Mouse (Mus musculus) adrenal gland, adult 2 months (tissue): ENCODE results near the gene Gm29666. TPM values are rescaled to one million over a fixed set of nuclear protein-coding genes. Genes with fewer than 3 reads are reported as not detected.
A peak's percentile ranks its signal among the peaks of the same experiment; 100 is the strongest.

Source experiments
- DNase-seq: peaks from one replicate; pipeline ENCODE4 v3.0.0; 2021
- long read RNA-seq: library from polyadenylated mRNA; stranded (forward); transcript quantifications from one replicate; pipeline ENCODE4 v2.0.0, GENCODE M21; 2021
- polyA plus RNA-seq: library from polyadenylated mRNA; depleted of rRNA; stranded (reverse); fragments of >200 nt; gene quantifications from 2 replicates; pipeline ENCODE4 v1.2.3, GENCODE M21; 2012; rRNA removed
- total RNA-seq, 2 experiments: library from RNA; stranded (reverse); gene quantifications; 2 replicates each; pipeline ENCODE4 v1.2.3; 2021

Gene Gm29666
- total RNA-seq (under 1 TPM; 0.14 to 0.17 TPM), polyA plus RNA-seq (0.10 and 0.15 TPM in 2 replicates)
- long read RNA-seq = 0 reads

DNA sequence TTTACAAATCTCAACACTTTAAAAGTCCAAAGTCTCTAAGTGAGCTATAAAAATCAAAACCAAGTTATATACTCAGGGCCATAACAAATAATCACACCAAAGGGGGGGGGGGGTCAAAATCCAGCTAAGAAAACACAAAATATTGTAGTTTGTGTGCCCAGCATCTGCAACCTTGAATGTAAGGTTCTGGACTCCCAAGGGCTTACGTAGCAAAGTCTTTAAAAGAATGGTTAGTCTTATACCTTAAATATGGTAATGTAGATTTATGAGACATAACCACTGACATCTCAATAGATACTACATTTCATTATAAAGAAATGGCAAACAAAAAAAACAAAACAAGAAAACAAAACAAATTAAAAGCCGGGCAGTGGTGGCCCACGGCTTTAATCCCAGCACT lies at the start of gene Gm29666:
Gene Gm29666 (minus strand): TSS at position 101 of the 400 bp plus-strand sequence.
- no peak for DNase-seq

DNA sequence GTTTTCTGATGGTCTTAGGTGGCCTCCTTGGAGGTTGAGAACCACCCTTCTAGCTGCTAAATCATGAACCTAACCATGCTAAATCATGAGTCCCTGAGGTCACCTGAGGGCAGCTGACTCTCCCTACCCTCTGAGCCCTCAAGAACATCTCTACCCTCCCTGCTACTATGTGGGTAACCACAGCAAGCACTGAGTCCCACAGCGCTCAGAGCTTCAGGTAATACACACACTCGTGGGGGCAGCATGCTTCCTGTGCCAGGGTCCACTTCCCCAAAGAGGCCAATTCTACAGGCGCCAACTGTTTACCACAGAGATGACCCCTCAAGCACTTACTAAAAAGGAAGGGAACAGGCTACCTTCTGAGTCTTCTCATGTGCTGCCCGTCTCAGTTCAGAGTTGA lies 48.7 kb upstream of the Gm29666 start:
- no peak for DNase-seq

DNA sequence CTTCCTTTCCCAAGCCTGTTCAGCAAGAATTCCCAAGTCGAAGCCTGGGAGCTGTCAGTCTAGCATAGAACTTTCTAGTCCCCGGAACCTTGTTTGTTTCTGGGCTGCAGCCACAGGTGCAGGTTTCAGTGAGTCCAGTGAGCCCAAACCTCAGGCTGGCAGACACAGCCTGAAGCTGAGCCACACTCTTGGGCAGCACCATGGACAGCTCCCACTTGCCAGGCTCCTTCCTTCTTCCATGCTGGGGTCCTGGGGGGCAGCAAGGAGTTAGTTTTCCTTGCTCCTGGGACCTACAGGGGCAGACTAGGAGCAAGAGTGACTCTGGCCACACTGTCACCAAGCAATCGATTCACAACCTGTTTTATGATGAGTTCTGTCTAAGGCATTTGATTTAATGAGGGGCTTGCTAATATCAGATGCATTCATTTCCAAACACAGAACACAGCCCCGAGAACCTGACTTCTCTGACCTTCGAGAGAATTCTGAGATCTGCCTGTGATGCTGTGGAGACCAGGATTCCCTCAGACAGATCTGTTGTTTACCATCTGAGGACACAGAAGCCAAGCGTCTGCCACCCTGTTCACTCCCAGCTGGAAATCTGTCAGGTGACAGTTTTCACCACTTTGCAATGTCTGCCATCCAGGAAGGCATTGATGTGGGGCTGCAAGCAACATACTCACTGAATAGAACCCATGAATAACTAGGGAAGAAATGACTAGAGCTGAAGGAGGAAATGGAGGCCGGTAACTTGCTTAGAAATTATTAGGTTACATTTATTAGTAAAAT lies 45.9 kb upstream of the Gm29666 start:
- DNase-seq = peak; percentile 41

DNA sequence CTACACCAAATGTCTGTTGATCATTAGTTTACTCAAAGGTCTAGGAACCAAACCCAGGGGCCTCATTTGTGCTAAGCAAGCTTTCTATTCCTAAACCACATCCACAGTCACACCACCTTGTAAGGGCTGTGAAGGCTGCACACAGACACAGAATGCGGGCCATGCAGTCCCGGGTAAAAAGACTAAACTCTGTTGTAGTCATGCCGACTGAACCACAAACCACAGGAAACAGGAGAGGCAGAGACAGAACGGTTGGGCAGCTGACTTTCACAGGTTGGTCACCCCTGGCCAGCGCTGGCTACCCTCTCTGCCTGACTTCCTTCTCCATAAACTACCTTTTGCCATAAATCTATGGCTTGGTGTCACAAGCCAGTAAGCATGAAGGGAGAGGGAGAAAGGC lies 44.9 kb upstream of the Gm29666 start:
- DNase-seq = no peak

DNA sequence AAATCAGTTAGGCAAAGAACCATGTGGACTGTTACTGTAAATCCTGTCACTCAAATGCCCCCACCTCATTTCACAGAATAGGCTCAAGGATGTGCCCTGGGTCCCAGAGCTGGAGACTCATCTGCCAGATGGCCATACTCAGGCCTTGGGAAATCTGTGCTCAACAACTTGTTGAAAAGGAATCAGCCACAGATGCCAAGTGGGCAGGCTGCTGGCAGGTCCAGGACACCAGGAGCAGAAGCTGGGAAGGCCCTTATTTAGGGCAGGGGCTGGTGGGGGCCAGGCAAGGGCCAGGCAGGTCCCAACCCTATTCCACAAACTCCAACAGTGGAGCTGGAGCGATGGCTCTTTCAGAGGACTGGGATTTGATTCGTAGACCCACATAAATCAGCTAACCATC lies 42.7 kb upstream of the Gm29666 start:
- DNase-seq = no peak

DNA sequence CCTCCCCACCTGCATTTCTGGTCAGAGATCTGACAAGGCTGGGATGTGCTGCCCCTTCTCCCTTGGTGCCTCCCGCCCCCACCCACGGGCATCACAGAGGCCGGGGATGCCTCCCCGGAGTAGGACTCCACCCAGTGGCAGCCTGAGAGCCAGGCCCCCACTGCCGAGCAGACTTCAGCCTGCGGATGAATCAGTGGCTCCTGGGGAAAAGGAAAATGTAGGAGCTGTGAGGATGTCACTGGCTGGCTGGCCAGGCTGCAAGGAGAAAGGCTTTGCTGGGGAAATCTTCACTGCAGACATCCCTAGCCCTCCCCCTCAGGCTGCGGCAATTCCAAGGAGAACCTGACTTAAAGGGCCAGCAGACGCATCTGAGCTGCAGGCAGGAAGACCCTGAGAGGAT lies 40.9 kb upstream of the Gm29666 start:
- peak; percentile 37 for DNase-seq

DNA sequence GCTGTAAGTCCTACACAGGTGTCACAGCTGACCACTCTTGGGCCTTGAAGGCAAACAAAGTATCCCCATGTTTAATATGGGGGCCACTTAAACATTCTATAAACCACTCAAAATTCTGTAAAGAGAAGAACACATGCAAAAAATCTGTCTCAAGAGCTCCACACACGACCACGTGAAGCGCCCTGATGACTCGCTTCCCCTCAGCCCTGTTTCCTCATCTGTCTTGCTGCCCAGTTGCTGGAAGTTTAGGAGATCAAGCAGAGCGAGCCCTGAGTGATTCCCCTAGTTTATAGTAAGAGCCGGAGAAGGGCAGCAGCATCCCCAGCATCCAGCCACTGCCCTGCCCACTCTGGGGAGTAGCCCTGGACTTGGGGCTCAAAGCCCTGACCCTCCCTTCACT lies 40.1 kb upstream of the Gm29666 start:
- no peak for DNase-seq

DNA sequence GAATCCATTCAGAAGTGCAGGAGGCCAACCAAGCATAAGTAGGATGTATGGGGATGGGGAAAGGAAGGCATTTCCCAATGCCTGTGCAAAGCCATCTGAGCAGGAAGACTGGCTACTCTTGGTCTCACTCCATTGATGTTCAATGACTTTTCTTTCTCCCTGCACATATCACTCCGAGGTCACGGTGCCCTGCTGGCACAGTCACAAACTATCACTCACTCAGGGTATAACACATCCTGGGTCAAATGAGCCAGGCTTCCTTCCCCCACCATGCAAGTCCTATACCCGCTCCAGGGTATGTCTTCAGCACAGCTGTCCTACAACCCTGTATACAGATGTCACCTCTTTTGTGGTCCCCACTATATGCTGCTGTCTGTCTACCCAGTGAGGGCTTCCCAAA lies 38.5 kb upstream of the Gm29666 start:
- DNase-seq = peak; percentile 79

DNA sequence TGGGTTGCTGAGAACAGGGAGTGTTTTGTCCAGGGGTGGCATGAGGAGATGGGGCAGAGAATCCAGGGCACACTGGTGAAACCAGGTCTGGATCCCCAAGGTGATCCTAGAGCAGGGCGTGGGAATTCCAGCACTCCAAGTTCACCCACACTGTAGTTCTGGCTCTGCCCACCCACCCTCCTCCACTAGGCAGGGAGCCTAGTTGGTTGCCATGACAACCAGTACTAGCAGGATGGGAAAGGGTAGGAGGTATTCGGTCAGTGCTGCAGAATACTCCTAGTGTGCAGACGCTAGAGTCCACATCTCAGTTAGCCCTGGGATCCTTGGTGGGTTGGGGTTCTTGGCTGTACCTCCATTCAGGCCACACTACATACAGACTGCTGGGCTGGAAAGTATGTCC lies 38.0 kb upstream of the Gm29666 start:
- DNase-seq = no peak

DNA sequence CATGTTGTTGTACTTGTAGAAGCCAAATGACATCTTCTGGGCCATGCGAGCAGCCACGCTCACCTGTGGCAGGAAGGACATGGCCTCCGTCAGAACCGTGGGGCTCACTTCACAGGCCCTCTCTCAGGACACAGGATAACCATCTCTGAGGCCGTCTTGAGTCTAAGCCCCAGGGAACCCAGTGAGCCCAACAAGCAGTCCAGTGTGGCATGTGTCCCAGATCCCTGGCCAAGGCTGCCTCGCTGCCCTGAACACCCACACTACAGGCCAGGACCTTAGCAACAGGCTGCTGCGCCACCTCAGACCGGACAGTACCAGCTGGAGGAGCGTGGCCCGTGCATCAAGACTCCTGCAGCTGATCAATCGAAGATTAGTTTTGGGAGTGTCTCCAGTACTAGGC lies 33.4 kb upstream of the Gm29666 start:
- DNase-seq = no peak

DNA sequence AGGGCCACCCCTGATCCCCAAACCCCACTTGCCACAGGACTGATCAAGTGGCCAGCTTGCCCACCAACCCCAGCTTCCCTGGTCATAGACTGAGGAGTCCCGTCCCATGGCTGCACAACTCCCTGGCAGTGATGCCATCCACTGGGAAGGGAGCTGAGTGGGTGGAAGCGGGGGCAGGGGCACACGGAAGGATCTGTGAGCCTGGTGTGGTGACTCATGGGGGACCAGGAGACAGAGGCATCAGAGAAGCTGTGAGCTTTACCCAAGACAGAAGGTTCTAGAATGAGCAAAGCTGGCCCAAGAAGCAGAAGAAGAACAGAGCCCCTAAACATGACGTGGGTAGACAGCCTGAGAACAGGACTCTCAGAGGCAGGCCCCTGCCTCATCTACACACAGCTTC lies 30.2 kb upstream of the Gm29666 start:
- DNase-seq = no peak

DNA sequence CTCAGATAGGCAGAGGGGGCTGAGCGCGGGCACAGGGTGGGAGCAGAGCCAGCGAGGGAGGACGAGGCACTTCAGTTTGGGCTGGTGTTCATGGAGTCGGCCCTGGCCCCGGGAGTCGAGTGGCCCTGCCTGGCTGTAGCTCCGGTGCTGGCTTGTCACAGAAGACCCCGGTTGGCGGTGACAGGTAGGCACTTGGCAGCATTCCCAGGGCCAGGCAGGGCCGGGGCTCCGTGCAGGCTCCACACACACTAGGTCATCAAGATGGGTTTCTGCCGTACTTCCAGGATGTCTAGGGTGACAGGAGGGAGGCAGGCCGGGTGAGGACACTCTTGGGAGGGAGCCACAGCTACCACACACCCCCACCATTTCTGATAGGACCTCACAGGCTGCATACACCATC lies 29.2 kb upstream of the Gm29666 start:
- no peak for DNase-seq

DNA sequence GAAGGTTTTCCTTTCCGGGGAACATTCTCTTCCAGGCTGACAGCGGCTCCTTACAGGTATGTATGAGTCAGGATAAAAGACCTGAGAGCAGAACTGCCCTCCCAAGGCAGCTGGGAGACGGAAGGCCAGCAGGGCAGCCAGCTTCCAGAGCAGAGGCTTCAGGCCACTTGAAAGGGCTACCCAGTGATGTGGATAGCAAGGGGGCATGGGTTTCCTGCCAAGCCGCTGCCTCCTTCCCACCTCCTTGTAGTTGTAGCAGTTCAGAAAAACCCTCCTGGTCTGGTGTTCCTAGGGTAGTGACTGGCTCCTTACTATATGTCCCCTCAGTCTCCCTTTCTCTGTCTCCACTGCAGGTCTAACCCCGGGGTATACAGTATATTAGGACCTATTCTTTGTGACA lies 24.5 kb upstream of the Gm29666 start:
- DNase-seq = no peak

DNA sequence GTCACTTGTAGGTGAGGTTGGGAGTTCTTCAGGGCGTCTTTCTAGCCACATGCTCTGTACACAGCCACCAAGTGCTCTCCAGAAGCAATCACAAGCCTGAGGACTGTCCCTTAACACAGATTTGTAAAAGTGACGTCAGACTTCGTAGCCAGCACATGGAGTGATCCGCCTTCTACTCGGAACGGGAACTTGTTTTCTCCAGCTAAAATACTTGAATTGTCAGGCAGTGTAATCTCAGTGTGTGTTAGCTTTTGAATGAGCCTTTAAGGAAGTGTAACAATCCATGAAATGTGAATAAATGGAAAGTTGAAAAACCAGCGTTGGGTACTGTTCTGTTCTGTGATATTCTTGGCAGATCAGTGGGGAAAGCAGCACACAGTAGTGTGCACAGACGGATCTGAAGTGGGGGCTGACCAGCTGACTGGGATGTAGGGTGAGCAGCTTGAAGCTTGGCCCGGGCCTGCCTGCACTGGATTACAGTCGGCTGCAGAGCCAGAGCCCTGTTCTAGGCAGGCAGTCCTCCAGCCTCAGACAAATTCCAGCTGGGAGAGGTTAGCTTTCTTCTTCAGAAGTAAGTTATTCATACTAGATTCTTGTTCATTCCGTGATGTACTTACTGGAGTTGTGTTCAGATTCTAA lies 22.9 kb upstream of the Gm29666 start:
- DNase-seq = no peak

DNA sequence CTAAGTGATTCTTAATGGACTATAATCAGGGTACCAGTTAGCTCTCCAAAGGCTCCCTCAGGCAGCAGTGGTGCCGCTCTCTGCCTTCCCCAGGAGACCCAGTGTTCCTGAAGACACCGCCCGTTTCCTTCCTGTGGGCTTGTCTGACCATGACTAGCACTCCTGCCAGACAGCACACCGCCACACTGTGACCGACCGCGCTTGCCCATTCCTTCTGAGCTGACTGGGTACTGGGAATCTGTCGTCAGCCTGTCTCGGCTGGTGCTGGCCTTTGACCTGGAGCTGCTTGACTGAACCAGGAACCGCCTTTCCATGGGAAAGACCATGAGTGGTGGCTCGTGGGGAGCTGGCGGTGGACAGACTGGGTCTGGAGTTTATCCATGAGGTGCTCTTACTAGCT lies 20.3 kb upstream of the Gm29666 start:
- DNase-seq = peak; percentile 50

DNA sequence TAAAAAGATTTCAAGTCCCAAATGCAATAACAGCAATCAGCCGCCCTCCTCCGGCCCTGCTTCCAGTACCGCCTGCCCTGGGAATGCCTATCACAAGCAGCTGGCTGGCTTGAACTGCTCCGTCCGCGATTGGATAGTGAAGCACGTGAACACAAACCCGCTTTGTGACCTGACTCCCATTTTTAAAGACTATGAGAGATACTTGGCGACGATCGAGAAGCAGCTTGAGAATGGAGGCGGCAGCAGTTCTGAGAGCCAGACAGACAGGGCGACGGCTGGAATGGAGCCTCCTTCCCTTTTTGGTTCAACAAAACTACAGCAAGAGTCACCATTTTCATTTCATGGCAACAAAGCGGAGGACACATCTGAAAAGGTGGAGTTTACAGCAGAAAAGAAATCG lies 15.1 kb upstream of the Gm29666 start:
- no peak for DNase-seq

DNA sequence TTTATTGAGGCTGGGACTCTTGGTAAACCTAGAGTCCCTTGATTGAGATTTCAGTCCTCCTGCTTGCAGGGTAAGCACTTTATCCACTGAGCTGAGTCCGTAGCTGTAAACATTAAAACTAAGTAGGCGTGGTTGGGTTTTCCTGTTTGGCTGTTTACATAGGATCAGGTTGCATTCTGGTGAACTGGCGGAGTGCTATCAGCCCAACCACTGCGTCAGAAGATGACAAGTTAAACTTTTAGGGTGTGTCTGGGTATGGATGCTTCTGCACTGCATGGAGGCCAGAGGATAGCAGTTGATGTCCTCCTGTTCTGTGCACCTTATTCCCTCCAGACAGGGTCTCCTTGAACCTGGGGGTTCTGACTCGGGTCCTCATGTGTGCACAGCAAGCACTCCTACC lies 12.5 kb upstream of the Gm29666 start:
- DNase-seq = no peak

DNA sequence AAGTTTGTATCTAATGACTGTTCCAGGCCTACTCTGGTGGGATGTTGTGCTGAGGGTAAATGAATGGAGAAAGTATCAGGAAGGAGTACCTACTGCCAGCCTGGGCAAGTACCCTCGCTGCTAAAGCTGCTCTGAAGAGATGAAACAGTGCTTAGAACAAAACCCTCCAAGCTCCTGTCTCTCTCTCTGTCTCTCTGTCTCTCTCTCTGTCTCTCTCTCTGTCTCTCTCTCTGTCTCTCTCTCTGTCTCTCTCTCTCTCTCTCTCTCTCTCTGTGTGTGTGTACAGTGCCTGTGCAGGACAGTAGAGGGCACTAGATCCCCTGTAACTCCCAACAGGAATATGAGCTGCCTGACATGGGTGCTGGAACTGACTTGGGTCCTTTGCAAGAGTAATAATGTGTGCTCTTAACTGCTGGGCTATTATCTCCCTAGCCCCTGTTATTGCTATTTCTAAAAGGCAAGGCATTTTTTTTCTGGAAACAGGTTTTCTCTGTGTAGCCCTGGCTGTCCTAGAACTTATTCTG lies 5.7 kb upstream of the Gm29666 start:
- DNase-seq = peak; percentile 24

DNA sequence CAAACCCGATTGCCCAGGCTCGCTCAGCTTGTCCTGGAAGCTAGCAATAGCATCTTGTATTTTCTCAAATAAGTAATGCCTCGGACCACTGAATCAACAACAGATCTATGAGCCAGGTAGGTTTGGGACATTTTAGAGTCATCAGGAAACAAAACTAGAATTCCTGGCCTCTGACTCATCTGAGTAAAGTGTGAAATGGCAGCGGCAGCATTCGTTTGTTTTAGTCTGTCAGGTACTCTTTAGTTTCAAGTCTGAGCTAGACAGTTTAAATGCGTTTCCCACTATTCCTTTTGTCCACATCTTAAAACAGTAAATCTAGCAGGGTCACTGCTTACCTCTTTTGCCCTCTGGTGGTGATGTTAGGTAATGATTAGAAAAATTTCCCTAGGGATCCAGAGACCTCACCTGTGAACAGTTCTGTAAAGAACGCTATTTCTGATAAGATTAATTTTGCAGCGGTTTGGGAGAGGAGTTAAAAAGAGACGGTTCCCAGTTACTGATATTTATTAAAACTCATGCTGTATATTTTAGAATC lies 5.0 kb upstream of the Gm29666 start:
- no peak for DNase-seq

DNA sequence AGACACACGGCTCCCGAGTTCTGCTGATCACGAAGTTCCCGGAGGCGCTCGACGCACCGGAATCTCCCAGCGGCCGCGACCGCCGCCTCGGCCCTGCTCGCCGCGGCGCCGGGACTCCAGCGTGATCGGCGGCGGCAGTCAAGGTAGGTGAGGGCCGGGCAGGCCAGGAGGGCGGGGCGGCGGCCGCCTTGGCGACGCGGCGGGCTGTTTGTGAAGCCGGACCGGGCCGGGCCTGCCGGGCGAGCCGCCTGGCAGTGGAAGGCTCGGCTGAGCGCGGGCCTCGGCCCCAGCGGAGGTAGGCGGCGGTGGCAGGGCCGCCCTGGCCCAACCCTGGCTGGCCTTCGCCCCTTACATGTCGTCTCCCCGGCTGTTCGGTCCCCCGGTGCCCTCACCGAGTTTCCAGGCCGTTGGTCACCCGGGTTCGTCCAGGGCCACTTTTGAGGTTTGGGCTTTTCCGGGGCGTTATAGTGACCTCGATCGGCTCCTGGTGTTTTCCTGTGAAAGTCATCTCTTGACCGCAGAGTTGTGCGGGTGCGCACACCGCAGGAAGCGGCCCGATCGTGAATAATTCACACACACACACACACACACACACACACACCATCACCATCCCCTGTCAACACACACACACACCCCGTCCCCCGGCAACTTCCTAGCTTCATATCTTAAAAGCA lies 3.8 kb upstream of the Gm29666 start:
- no peak for DNase-seq

DNA sequence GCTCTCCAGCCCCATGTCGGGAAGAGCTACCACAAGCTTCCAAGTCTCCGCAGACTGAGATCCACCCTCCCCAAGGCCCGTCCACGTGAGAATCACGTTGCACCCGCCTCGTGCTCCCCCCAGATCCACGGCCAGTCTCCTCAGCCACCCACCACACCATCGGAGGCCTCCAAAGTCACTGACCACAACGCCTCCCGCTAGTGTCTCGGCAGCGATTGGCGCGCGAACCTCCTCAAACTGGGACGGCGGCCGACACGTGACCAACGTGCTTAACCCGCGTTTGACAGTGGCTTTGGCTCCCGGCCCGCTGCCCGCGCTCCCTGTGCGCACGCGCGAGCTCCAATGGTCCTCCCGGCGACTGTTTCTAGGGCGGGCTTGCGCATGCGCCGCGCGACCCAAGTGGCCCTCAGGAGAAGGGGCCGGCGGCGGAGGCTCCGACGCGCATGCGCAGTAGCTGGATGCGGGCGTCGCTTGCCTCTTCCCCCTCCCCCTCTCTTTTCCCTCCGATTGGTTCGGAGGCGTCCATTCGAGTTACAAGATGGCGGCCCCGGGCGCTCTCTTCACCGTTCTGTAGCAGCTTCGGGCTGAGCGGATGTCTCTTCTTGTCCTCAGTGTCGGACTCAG lies 3.2 kb upstream of the Gm29666 start, which contains the start of gene Nup50:
Gene Nup50 (plus strand): TSS at position 528 of the 624 bp plus-strand sequence.
- DNase-seq = peak; percentile 100

DNA sequence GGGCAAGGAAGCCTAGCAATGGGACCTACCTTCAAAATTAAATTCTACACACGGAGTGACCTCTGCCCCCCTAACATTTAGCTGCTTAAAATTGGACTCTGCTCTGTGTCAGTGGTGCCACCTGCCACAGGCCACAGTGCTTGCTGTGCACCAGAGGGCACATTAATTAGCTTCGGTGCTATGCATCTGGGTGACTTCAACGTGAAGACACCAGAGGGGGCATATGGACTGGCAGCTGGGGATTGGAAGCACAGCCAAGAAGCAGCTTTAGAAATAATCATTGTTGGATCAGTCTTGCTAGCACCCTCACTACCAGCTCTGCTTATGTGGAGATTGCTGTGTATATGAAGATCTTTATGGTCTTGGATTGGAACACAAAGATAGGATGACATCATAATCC lies 6.6 kb downstream of the Gm29666 start:
- no peak for DNase-seq
